Mouse (Mus musculus) small intestine, adult 2 months (tissue): ENCODE measurements around the gene H2-D1. TPM values are rescaled to one million over a fixed set of nuclear protein-coding genes. Genes with fewer than 3 reads are reported as not detected.
A peak's percentile ranks its signal among the peaks of the same experiment; 100 is the strongest.

Experiments used
- H3K27ac ChIP-seq: fragments of 200-500 bp; 2 replicates; pipeline ENCODE4 v1.5.1; 2012; ENCODE audit warnings: low read depth, low read length, control low read depth, inconsistent platforms; ENCODE audit not compliant: insufficient read depth
- H3K27me3 ChIP-seq: fragments of 200-500 bp; 2 replicates; pipeline ENCODE4 v1.6.1; 2012; ENCODE audit warnings: mild to moderate bottlenecking, moderate library complexity, low read length, inconsistent platforms; ENCODE audit not compliant: control insufficient read depth, insufficient read depth
- H3K36me3 ChIP-seq: fragments of 200-500 bp; 2 replicates; pipeline ENCODE4 v1.6.1; 2012; ENCODE audit warnings: mild to moderate bottlenecking, low read length, control low read depth, inconsistent platforms; ENCODE audit not compliant: control insufficient read depth, insufficient read depth
- H3K4me1 ChIP-seq: fragments of 200-500 bp; 2 replicates; pipeline ENCODE4 v1.6.1; 2012; ENCODE audit warnings: low read length, inconsistent platforms, mixed read lengths; ENCODE audit not compliant: control insufficient read depth, insufficient read depth, insufficient read length
- H3K4me3 ChIP-seq: fragments of 200-500 bp; 2 replicates; pipeline ENCODE4 v1.5.1; 2012; ENCODE audit warnings: low read depth, mild to moderate bottlenecking, control low read depth, inconsistent platforms, low read length, moderate library complexity
- CTCF ChIP-seq: fragments of 200-500 bp; IDR thresholded peaks from 2 replicates; pipeline ENCODE4 v1.5.1; 2012; ENCODE audit warnings: low read depth, mild to moderate bottlenecking, control low read depth, inconsistent platforms, low read length, moderate library complexity, mixed read lengths; ENCODE audit not compliant: insufficient replicate concordance, insufficient read length; ENCODE audit errors: extremely low read depth
- POLR2A ChIP-seq: fragments of 200-500 bp; IDR thresholded peaks from 2 replicates; pipeline ENCODE4 v1.6.1; 2012; ENCODE audit warnings: low read depth, mild to moderate bottlenecking, control low read depth, inconsistent platforms, low read length, moderate library complexity
- WGBS: fragments of 180-500 bp; shearing (Covaris S2); methylation state at CpG from one replicate; pipeline ENCODE4 v1.1.7; 2018; 5-methylcytosine and 5-hydroxymethylcytosine counted together
- polyA plus RNA-seq: library from polyadenylated mRNA; depleted of rRNA; stranded (reverse); fragments of >200 nt; gene quantifications from 2 replicates; pipeline ENCODE4 v1.2.3, GENCODE M21; 2012

The H2-D1 gene
- polyA plus RNA-seq, 1 experiment, result 1,546 TPM

- peak within 1 kb of the TSS; percentile 92 for H3K4me3 ChIP-seq
- TF ChIP-seq POLR2A (peak; percentile 71), CTCF (no peak)
- H3K36me3 ChIP-seq, result peaks cover 6% of the 10 kb centered on the region; the same call in 1 of the 2 replicates
- H3K4me1 ChIP-seq, result peaks cover 15% of the 10 kb centered on the region
- peak within 1 kb of the TSS; percentile 99 for H3K27ac ChIP-seq
- H3K27me3 ChIP-seq, result no peaks in the 10 kb centered on the region
- under 1% methylated on average over 35 of the region's 35 CpGs for WGBS
Observed at GRCm38 (mm10) chr17:35235614-35236389, 26.7 kb upstream of the H2-D1 start, which contains the start of gene Nfkbil1. TSS of gene Nfkbil1 (minus strand) at chr17:35235792.

- Histone ChIP-seq H3K4me3 (peak overlapping the region; percentile 74), H3K36me3 (peaks cover under 1% of the 10 kb centered on the region; the same call in 1 of the 2 replicates), H3K27me3 (no peaks in the 10 kb centered on the region), H3K4me1 (peaks cover 15% of the 10 kb centered on the region), H3K27ac (peak overlapping the region; percentile 99)
- 1% methylated on average over 18 of the region's 18 CpGs for WGBS
- TF ChIP-seq POLR2A, result no peak; the same call in 1 of the 2 replicates
- peak; percentile 96 for TF ChIP-seq CTCF
Observed at GRCm38 (mm10) chr17:35236390-35236746, 26.2 kb upstream of the H2-D1 start.

- H3K27me3 ChIP-seq, result no peaks in the 10 kb centered on the region
- 83% methylated on average over 9 of the region's 9 CpGs for WGBS
- H3K36me3 ChIP-seq, result no peaks in the 10 kb centered on the region
- H3K4me3 ChIP-seq, result no peak overlapping the region
- H3K27ac ChIP-seq, result no peak overlapping the region
- H3K4me1 ChIP-seq, result peaks cover 12% of the 10 kb centered on the region
- TF ChIP-seq CTCF (no peak), POLR2A (no peak)
Observed at GRCm38 (mm10) chr17:35236996-35237395, 25.5 kb upstream of the H2-D1 start.

- H3K36me3 ChIP-seq, result no peaks in the 10 kb centered on the region
- no peak overlapping the region for H3K27ac ChIP-seq
- no peak overlapping the region for H3K4me3 ChIP-seq
- WGBS, result 95% methylated on average over 12 of the region's 12 CpGs
- no peak for TF ChIP-seq POLR2A
- TF ChIP-seq CTCF, result no peak
- H3K27me3 ChIP-seq, result no peaks in the 10 kb centered on the region
- peaks cover 12% of the 10 kb centered on the region for H3K4me1 ChIP-seq
Observed at GRCm38 (mm10) chr17:35237504-35237903, 25.0 kb upstream of the H2-D1 start.

DNA sequence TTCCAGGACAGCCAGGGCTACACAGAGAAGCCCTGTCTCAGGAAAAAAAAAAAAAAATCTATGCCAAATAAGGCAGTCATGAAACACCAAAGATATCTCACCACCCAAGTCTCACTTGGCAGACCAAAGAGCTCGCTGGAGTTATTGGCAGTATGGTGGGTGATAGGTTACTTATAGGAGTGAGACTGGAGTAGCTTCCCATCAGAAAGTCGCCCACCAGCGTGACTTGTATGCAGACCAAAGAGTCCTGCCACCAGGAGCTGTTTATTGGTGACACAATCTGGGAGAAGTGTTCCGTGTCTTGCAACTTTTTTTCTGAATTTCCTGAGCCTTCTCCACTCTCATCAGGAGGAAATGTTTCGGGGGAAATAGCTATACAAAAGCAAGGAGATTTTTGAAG, 22.8 kb upstream of the H2-D1 start:
- Histone ChIP-seq H3K4me3 (no peak overlapping the region), H3K4me1 (peaks cover 24% of the 10 kb centered on the region), H3K27me3 (no peaks in the 10 kb centered on the region), H3K27ac (no peak overlapping the region), H3K36me3 (peaks cover 15% of the 10 kb centered on the region)
- TF ChIP-seq CTCF (no peak), POLR2A (no peak)
- 77% methylated on average over 5 of the region's 5 CpGs for WGBS

- H3K4me1 ChIP-seq, result peaks cover 22% of the 10 kb centered on the region
- no peaks in the 10 kb centered on the region for H3K27me3 ChIP-seq
- no peak for TF ChIP-seq POLR2A
- TF ChIP-seq CTCF, result no peak
- peak overlapping the region; percentile 99 for H3K27ac ChIP-seq
- 21% methylated on average over 12 of the region's 12 CpGs for WGBS
- H3K36me3 ChIP-seq, result peaks cover 21% of the 10 kb centered on the region
- peak overlapping the region; percentile 85 for H3K4me3 ChIP-seq
Observed at GRCm38 (mm10) chr17:35240384-35241304, 21.9 kb upstream of the H2-D1 start.
